Mouse (Mus musculus): Measurements from ENCODE around the gene Lgals2.

Lgals2 gene

GRCm38 (mm10) chr15:78842371-78843163, 12.8 kb downstream of the Lgals2 start, which contains the start of gene Cdc42ep1:
Cdc42ep1 (plus strand) TSS chr15:78842624.
- DNase-seq, result peak; percentile 77 to 85

- DNase-seq, result no peak
Measured at GRCm38 (mm10) chr15:78841161-78841790, 14.1 kb downstream of the Lgals2 start.

- DNase-seq, result no peak
Measured at GRCm38 (mm10) chr15:78840751-78841150, 14.6 kb downstream of the Lgals2 start.

GRCm38 (mm10) chr15:78840241-78840640, 15.1 kb downstream of the Lgals2 start:
- peak; percentile 27 to 60 for DNase-seq

GRCm38 (mm10) chr15:78839744-78840143, 15.6 kb downstream of the Lgals2 start:
- no peak for DNase-seq

GRCm38 (mm10) chr15:78836086-78836621, 19.2 kb downstream of the Lgals2 start:
- DNase-seq, result peak; percentile 89 to 91

GRCm38 (mm10) chr15:78835200-78836085, 19.9 kb downstream of the Lgals2 start:
- peak; percentile 76 to 80 for DNase-seq

- peak in 1 of 2 experiments; percentile 58 for DNase-seq
Measured at GRCm38 (mm10) chr15:78834233-78835005, 20.9 kb downstream of the Lgals2 start.

- peak in 1 of 2 experiments; percentile 43 for DNase-seq
Measured at GRCm38 (mm10) chr15:78833582-78833981, 21.7 kb downstream of the Lgals2 start.

- peak; percentile 84 to 85 for DNase-seq
Measured at GRCm38 (mm10) chr15:78832701-78833123, 22.6 kb downstream of the Lgals2 start.

- peak; percentile 77 to 90 for DNase-seq
Measured at GRCm38 (mm10) chr15:78831720-78832657, 23.3 kb downstream of the Lgals2 start.

- DNase-seq, result peak in 1 of 2 experiments; percentile 46
Measured at GRCm38 (mm10) chr15:78830742-78831719, 24.3 kb downstream of the Lgals2 start.

GRCm38 (mm10) chr15:78829636-78830035, 25.7 kb downstream of the Lgals2 start:
- DNase-seq, result no peak

- DNase-seq, result no peak
Measured at GRCm38 (mm10) chr15:78828315-78828714, 27.0 kb downstream of the Lgals2 start.

GRCm38 (mm10) chr15:78826213-78827204, 28.8 kb downstream of the Lgals2 start:
- DNase-seq, result peak; percentile 82 to 87

- DNase-seq, result no peak
Measured at GRCm38 (mm10) chr15:78816074-78816391, 39.3 kb downstream of the Lgals2 start.

- peak in 1 of 2 experiments; percentile 28 for DNase-seq
Measured at GRCm38 (mm10) chr15:78815314-78816073, 39.8 kb downstream of the Lgals2 start.

Measured in kidney, postnatal 36 days (tissue).